Mouse (Mus musculus) lung, adult 2 months (tissue): ENCODE measurements around the gene Smyd2.

Source experiments
- CTCF ChIP-seq: fragments of 200-500 bp; IDR thresholded peaks from 2 replicates; pipeline ENCODE4 v1.5.1; 2011; ENCODE audit warnings: mild to moderate bottlenecking, low read length, control low read depth; ENCODE audit not compliant: insufficient read depth
- POLR2A ChIP-seq: fragments of 200-500 bp; IDR thresholded peaks from 2 replicates; pipeline ENCODE4 v1.6.1; 2011; ENCODE audit warnings: low read depth, mild to moderate bottlenecking, control low read depth, low read length, borderline replicate concordance; ENCODE audit errors: extremely low read depth

GRCm38 (mm10) chr1:189899526-189899925, 22.6 kb downstream of the Smyd2 start:
- TF ChIP-seq CTCF: no peak
- no peak for TF ChIP-seq POLR2A
